Mouse (Mus musculus): ENCODE data around the gene Sorcs3.

DNA sequence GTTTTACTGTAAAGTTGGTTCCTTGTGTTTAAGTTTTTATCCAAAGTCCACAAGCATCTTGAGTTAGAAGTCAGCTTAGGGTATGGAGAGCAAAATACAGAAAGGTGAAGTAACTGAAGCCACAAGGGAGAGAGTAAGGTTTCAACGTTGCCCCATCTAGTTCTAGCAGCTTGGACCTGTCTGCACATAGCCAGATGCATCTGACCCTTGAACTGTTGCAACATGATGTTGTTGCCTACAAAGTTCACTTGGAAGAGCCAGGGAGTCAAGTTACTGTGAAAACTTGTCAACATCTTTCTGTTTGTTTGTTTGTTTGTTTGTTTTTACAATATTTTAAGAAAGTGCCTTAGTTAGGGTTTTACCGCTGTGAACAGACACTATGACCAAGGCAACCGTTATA lies 40.5 kb upstream of the Sorcs3 start:
- no peak for TF ChIP-seq CTCF (IDR thresholded peaks at IDR 0.05)
- no peak for TF ChIP-seq POLR2A (IDR thresholded peaks at IDR 0.05; ENCODE audit: insufficient read depth, low read depth, low read length)

Measured in heart, adult 2 months (tissue).